Comparison of ENCODE assay signal across 9 mouse cellular contexts in genomic region chr4:117346025-117346424, GRCm38 (mm10).
DNase-seq lines count a peak whose midpoint lies in the region; ATAC-seq and TF ChIP-seq lines count a peak whose summit lies in the region.
"Had no signal": no experiment of that assay in that cellular context is flagged by ENCODE, and none has a peak within 500 bp of the region (broad histone marks: within the 10 kb centered on the region; RNA-seq: fewer than 3 reads in every experiment).

No protein-coding gene starts in this region.

- no peak for TF ChIP-seq POLR2A in testis, adult 2 months (IDR thresholded peaks at IDR 0.05; ENCODE audit: control insufficient read depth, low read depth, low read length)

- H3K9me3 ChIP-seq in forebrain, embryonic 14.5 days (replicated peaks; ENCODE audit: control insufficient read depth, low read length) = no peaks in the 10 kb centered on the region
- no peaks in the 10 kb centered on the region for H3K9me3 ChIP-seq in forebrain, embryonic 16.5 days (ENCODE audit: control insufficient read depth, low read length)
- H3K9me3 ChIP-seq: hindbrain, embryonic 15.5 days had no signal

- H3K4me1 ChIP-seq in forebrain, embryonic 14.5 days (ENCODE audit: control insufficient read depth, insufficient read depth, low read length) = no peaks in the 10 kb centered on the region
- H3K4me1 ChIP-seq in forebrain, embryonic 16.5 days (replicated peaks; ENCODE audit: control insufficient read depth, insufficient read depth, low read length) = no peaks in the 10 kb centered on the region
- no peaks in the 10 kb centered on the region for H3K4me1 ChIP-seq in testis, adult 2 months (ENCODE audit: control insufficient read depth, insufficient read depth, low read length)

- no peaks in the 10 kb centered on the region for H3K36me3 ChIP-seq in forebrain, embryonic 14.5 days (ENCODE audit: control insufficient read depth, insufficient read depth, low read length)
- no peaks in the 10 kb centered on the region for H3K36me3 ChIP-seq in forebrain, embryonic 16.5 days (ENCODE audit: control insufficient read depth, insufficient read depth)
- no peaks in the 10 kb centered on the region for H3K36me3 ChIP-seq in testis, adult 2 months (ENCODE audit: control insufficient read depth, insufficient read depth, low read length)
- H3K36me3 ChIP-seq: hindbrain, embryonic 15.5 days had no signal

- H3K27ac ChIP-seq in forebrain, embryonic 14.5 days (ENCODE audit: low read depth, low read length) = no peak overlapping the region
- H3K27ac ChIP-seq in forebrain, embryonic 16.5 days (ENCODE audit: low read length) = no peak overlapping the region
- H3K27ac ChIP-seq in testis, adult 2 months (ENCODE audit: control insufficient read depth, insufficient read depth, low read depth, low read length) = no peak overlapping the region
- H3K27ac ChIP-seq: hindbrain, embryonic 15.5 days had no signal

- H3K4me3 ChIP-seq in forebrain, embryonic 14.5 days (ENCODE audit: low read depth, low read length) = no peak overlapping the region
- H3K4me3 ChIP-seq in forebrain, embryonic 16.5 days (replicated peaks; ENCODE audit: low read length) = no peak overlapping the region
- no peak overlapping the region for H3K4me3 ChIP-seq in testis, adult 2 months (ENCODE audit: control insufficient read depth, low read depth, low read length)
- H3K4me3 ChIP-seq: hindbrain, embryonic 15.5 days had no signal

- no peak overlapping the region for H3K9ac ChIP-seq in forebrain, embryonic 14.5 days (ENCODE audit: low read length)
- no peak overlapping the region for H3K9ac ChIP-seq in forebrain, embryonic 16.5 days (replicated peaks; ENCODE audit: low read depth, low read length)
- H3K9ac ChIP-seq: hindbrain, embryonic 15.5 days had no signal

- DNase-seq in forebrain, embryonic 14.5 days (ENCODE audit: low spot score) = peak; percentile 72
- DNase-seq in testis, postnatal 10 days (ENCODE audit: low spot score) = no peak
- DNase-seq in left cerebral cortex, postnatal 14 days (ENCODE audit: low spot score in 2 of 2) = peak; percentile 14 to 26
- peak; percentile 68 for DNase-seq in retina, postnatal 1 day
- no peak for DNase-seq in yolk sac, embryonic 10.5 days (ENCODE audit: low spot score)

- no peak overlapping the region for H3K4me2 ChIP-seq in forebrain, embryonic 14.5 days (ENCODE audit: low read length)
- no peak overlapping the region for H3K4me2 ChIP-seq in forebrain, embryonic 16.5 days (ENCODE audit: low read length)
- H3K4me2 ChIP-seq: hindbrain, embryonic 15.5 days had no signal

- WGBS in forebrain, embryonic 14.5 days = 67% methylated on average over 6 of the region's 6 CpGs
- WGBS in forebrain, embryonic 16.5 days = 70% methylated on average over 6 of the region's 6 CpGs

- 0 out of 2 replicates have a peak, but pooled peaks have one; percentile 26 for ATAC-seq in forebrain, embryonic 14.5 days
- ATAC-seq in forebrain, embryonic 16.5 days = no peak; the same call in 1 of the 2 replicates
- ATAC-seq in erythroblast, adult 5-6 weeks (replicated peaks; ENCODE audit: low FRiP score, poor library complexity, severe bottlenecking) = 0 out of 2 replicates have a peak, but pooled peaks have one; percentile 53

- H3K27me3 ChIP-seq in forebrain, embryonic 14.5 days (replicated peaks; ENCODE audit: control insufficient read depth, insufficient read depth, low read length) = no peaks in the 10 kb centered on the region
- no peaks in the 10 kb centered on the region for H3K27me3 ChIP-seq in forebrain, embryonic 16.5 days (replicated peaks; ENCODE audit: control insufficient read depth, insufficient read depth, low read length)
- no peaks in the 10 kb centered on the region for H3K27me3 ChIP-seq in testis, adult 2 months (ENCODE audit: control insufficient read depth, insufficient read depth, low read length)

- peak; percentile 14; the same call in 1 of the 2 replicates for TF ChIP-seq CTCF in testis, adult 2 months (IDR thresholded peaks at IDR 0.05; ENCODE audit: control insufficient read depth, insufficient read depth, insufficient replicate concordance, low read depth, low read length)

- intact Hi-C loops in left cerebral cortex, postnatal 14 days (cut with DNase I) = no loop called here

Comparison
In these comparisons a context has a peak if more than half of its experiments do, and no peak if none do; other contexts are left out.
1. DNase-seq: peak in forebrain, embryonic 14.5 days (single experiment), left cerebral cortex, postnatal 14 days (2 of 2) and retina, postnatal 1 day (single experiment); none in testis, postnatal 10 days (single experiment) and yolk sac, embryonic 10.5 days (single experiment).